Mouse (Mus musculus): ENCODE measurements around the gene Emsy.

GRCm38 (mm10) chr7:98561556-98562164, 94.9 kb downstream of the Emsy start:
- TF ChIP-seq EP300 (IDR thresholded peaks at IDR 0.05) (no peak), CTCF (IDR thresholded peaks at IDR 0.05) (no peak)
